Mouse (Mus musculus) hindlimb bud, embryonic 11.5 days (tissue): ENCODE measurements around the gene Gm9970.
"Not testable (repeated sequence)": the region's sequence is repeated elsewhere in the genome, so short reads cannot be mapped to it uniquely, and the experiment has no call there.

Experiments
- DNase-seq: peaks from one replicate; pipeline ENCODE4 v3.0.0-alpha.2; 2012; ENCODE audit warnings: low read depth, low spot score; ENCODE audit errors: extremely low spot score

Gene Gm9970

GRCm38 (mm10) chr5:31226641-31227040 is 14.4 kb downstream of the Gm9970 start:
- no peak for DNase-seq

GRCm38 (mm10) chr5:31222696-31223095 is 18.3 kb downstream of the Gm9970 start:
- no peak for DNase-seq

GRCm38 (mm10) chr5:31221304-31221945 is 19.6 kb downstream of the Gm9970 start:
- DNase-seq: no peak

- no peak for DNase-seq
These were observed 20.4 kb downstream of the Gm9970 start, which contains the start of gene Ppm1g for GRCm38 (mm10) chr5:31220448-31221303. Gene Ppm1g (minus strand): TSS chr5:31220687.

- DNase-seq: no peak
These were observed 21.1 kb downstream of the Gm9970 start for GRCm38 (mm10) chr5:31219911-31220447.

GRCm38 (mm10) chr5:31219474-31219873 is 21.6 kb downstream of the Gm9970 start:
- no peak for DNase-seq

- no peak for DNase-seq
These were observed 22.0 kb downstream of the Gm9970 start for GRCm38 (mm10) chr5:31219070-31219469.

- no peak for DNase-seq
These were observed 22.7 kb downstream of the Gm9970 start for GRCm38 (mm10) chr5:31218294-31218693.

GRCm38 (mm10) chr5:31216554-31216953 is 24.5 kb downstream of the Gm9970 start:
- DNase-seq: not testable (repeated sequence)

GRCm38 (mm10) chr5:31204421-31204820 is 36.6 kb downstream of the Gm9970 start:
- DNase-seq: no peak

- no peak for DNase-seq
These were observed 37.2 kb downstream of the Gm9970 start for GRCm38 (mm10) chr5:31203866-31204265.

- no peak for DNase-seq
These were observed 38.1 kb downstream of the Gm9970 start for GRCm38 (mm10) chr5:31202933-31203332.

- peak; percentile 96 for DNase-seq
These were observed 39.1 kb downstream of the Gm9970 start, which contains the start of gene Zfp513 for GRCm38 (mm10) chr5:31201742-31202590. Gene Zfp513 (minus strand): TSS chr5:31202303.

- no peak for DNase-seq
These were observed 39.8 kb downstream of the Gm9970 start for GRCm38 (mm10) chr5:31201042-31201741.

GRCm38 (mm10) chr5:31200327-31200768 is 40.7 kb downstream of the Gm9970 start:
- no peak for DNase-seq

- no peak for DNase-seq
These were observed 41.1 kb downstream of the Gm9970 start for GRCm38 (mm10) chr5:31199893-31200292.

- no peak for DNase-seq
These were observed 41.6 kb downstream of the Gm9970 start for GRCm38 (mm10) chr5:31199321-31199892.

- no peak for DNase-seq
These were observed 42.3 kb downstream of the Gm9970 start for GRCm38 (mm10) chr5:31198616-31199320.

- DNase-seq: no peak
These were observed 42.9 kb downstream of the Gm9970 start for GRCm38 (mm10) chr5:31198170-31198569.
